Mouse (Mus musculus): ENCODE measurements at regions not wholly inside any gene's neighbourhood (a gene's known extent, or its start where the extent isn't known, plus 50 kb on each side); places are given as distances from the start of the nearest gene placed in this dataset.

- WGBS = 79% methylated on average over 5 of the region's 5 CpGs
- no peak for TF ChIP-seq POLR2A (IDR thresholded peaks at IDR 0.05; ENCODE audit: low read depth, low read length)
- no peak for TF ChIP-seq CTCF (IDR thresholded peaks at IDR 0.05; ENCODE audit: extremely low read depth, insufficient read length, insufficient replicate concordance, low read depth, low read length)
Observed at GRCm38 (mm10) chr1:80015474-80015873, 154.5 kb upstream of the Serpine2 start.

GRCm38 (mm10) chr1:80014586-80014985 is 153.6 kb upstream of the Serpine2 start:
- Histone ChIP-seq H3K27ac (ENCODE audit: insufficient read depth, low read depth, low read length) (no peak overlapping the region), H3K4me3 (ENCODE audit: low read depth, low read length) (no peak overlapping the region), H3K36me3 (ENCODE audit: control insufficient read depth, insufficient read depth, low read length) (no peaks in the 10 kb centered on the region), H3K27me3 (ENCODE audit: control insufficient read depth, insufficient read depth, low read length) (no peaks in the 10 kb centered on the region), H3K4me1 (ENCODE audit: control insufficient read depth, insufficient read depth, insufficient read length, low read length) (no peaks in the 10 kb centered on the region)
- WGBS = 87% methylated on average over 2 of the region's 2 CpGs
- TF ChIP-seq POLR2A (IDR thresholded peaks at IDR 0.05; ENCODE audit: low read depth, low read length) = no peak
- TF ChIP-seq CTCF (IDR thresholded peaks at IDR 0.05; ENCODE audit: extremely low read depth, insufficient read length, insufficient replicate concordance, low read depth, low read length) = no peak

More at GRCm38 (mm10) chr1:80015474-80015873, 154.5 kb upstream of the Serpine2 start:
- Histone ChIP-seq H3K4me1 (ENCODE audit: control insufficient read depth, insufficient read depth, insufficient read length, low read length) (no peaks in the 10 kb centered on the region), H3K27me3 (ENCODE audit: control insufficient read depth, insufficient read depth, low read length) (no peaks in the 10 kb centered on the region), H3K27ac (ENCODE audit: insufficient read depth, low read depth, low read length) (no peak overlapping the region), H3K4me3 (ENCODE audit: low read depth, low read length) (no peak overlapping the region), H3K36me3 (ENCODE audit: control insufficient read depth, insufficient read depth, low read length) (no peaks in the 10 kb centered on the region)

GRCm38 (mm10) chr1:80010724-80011123 is 149.7 kb upstream of the Serpine2 start:
- no peak for TF ChIP-seq POLR2A (IDR thresholded peaks at IDR 0.05; ENCODE audit: low read depth, low read length)
- TF ChIP-seq CTCF (IDR thresholded peaks at IDR 0.05; ENCODE audit: extremely low read depth, insufficient read length, insufficient replicate concordance, low read depth, low read length) = no peak
- no peak overlapping the region for H3K4me3 ChIP-seq (ENCODE audit: low read depth, low read length)
- H3K4me1 ChIP-seq (ENCODE audit: control insufficient read depth, insufficient read depth, insufficient read length, low read length) = no peaks in the 10 kb centered on the region
- 55% methylated on average over 4 of the region's 4 CpGs for WGBS
- no peak overlapping the region for H3K27ac ChIP-seq (ENCODE audit: insufficient read depth, low read depth, low read length)
- H3K36me3 ChIP-seq (ENCODE audit: control insufficient read depth, insufficient read depth, low read length) = no peaks in the 10 kb centered on the region
- no peaks in the 10 kb centered on the region for H3K27me3 ChIP-seq (ENCODE audit: control insufficient read depth, insufficient read depth, low read length)

- 64% methylated on average over 11 of the region's 11 CpGs for WGBS
- no peaks in the 10 kb centered on the region for H3K36me3 ChIP-seq (ENCODE audit: control insufficient read depth, insufficient read depth, low read length)
Observed at GRCm38 (mm10) chr1:79999081-79999480, 138.1 kb upstream of the Serpine2 start.

GRCm38 (mm10) chr1:79997911-79998310 is 136.9 kb upstream of the Serpine2 start:
- TF ChIP-seq CTCF (IDR thresholded peaks at IDR 0.05; ENCODE audit: extremely low read depth, insufficient read length, insufficient replicate concordance, low read depth, low read length) (no peak), POLR2A (IDR thresholded peaks at IDR 0.05; ENCODE audit: low read depth, low read length) (no peak)
- H3K4me1 ChIP-seq (ENCODE audit: control insufficient read depth, insufficient read depth, insufficient read length, low read length) = no peaks in the 10 kb centered on the region
- no peak overlapping the region for H3K4me3 ChIP-seq (ENCODE audit: low read depth, low read length)
- H3K36me3 ChIP-seq (ENCODE audit: control insufficient read depth, insufficient read depth, low read length) = no peaks in the 10 kb centered on the region
- H3K27me3 ChIP-seq (ENCODE audit: control insufficient read depth, insufficient read depth, low read length) = no peaks in the 10 kb centered on the region
- WGBS = 90% methylated on average over 10 of the region's 10 CpGs
- H3K27ac ChIP-seq (ENCODE audit: insufficient read depth, low read depth, low read length) = no peak overlapping the region

More at GRCm38 (mm10) chr1:79999081-79999480, 138.1 kb upstream of the Serpine2 start:
- no peaks in the 10 kb centered on the region for H3K4me1 ChIP-seq (ENCODE audit: control insufficient read depth, insufficient read depth, insufficient read length, low read length)
- no peak overlapping the region for H3K4me3 ChIP-seq (ENCODE audit: low read depth, low read length)
- H3K27me3 ChIP-seq (ENCODE audit: control insufficient read depth, insufficient read depth, low read length) = no peaks in the 10 kb centered on the region
- H3K27ac ChIP-seq (ENCODE audit: insufficient read depth, low read depth, low read length) = no peak overlapping the region
- TF ChIP-seq CTCF (IDR thresholded peaks at IDR 0.05; ENCODE audit: extremely low read depth, insufficient read length, insufficient replicate concordance, low read depth, low read length) = peak; percentile 36; the same call in 1 of the 2 replicates
- no peak for TF ChIP-seq POLR2A (IDR thresholded peaks at IDR 0.05; ENCODE audit: low read depth, low read length)

- TF ChIP-seq POLR2A (IDR thresholded peaks at IDR 0.05; ENCODE audit: low read depth, low read length) = no peak
- TF ChIP-seq CTCF (IDR thresholded peaks at IDR 0.05; ENCODE audit: extremely low read depth, insufficient read length, insufficient replicate concordance, low read depth, low read length) = no peak
- H3K27me3 ChIP-seq (ENCODE audit: control insufficient read depth, insufficient read depth, low read length) = no peaks in the 10 kb centered on the region
- H3K27ac ChIP-seq (ENCODE audit: insufficient read depth, low read depth, low read length) = no peak overlapping the region
- WGBS = 92% methylated on average over 6 of the region's 6 CpGs
- no peak overlapping the region for H3K4me3 ChIP-seq (ENCODE audit: low read depth, low read length)
- H3K36me3 ChIP-seq (ENCODE audit: control insufficient read depth, insufficient read depth, low read length) = no peaks in the 10 kb centered on the region
- H3K4me1 ChIP-seq (ENCODE audit: control insufficient read depth, insufficient read depth, insufficient read length, low read length) = no peaks in the 10 kb centered on the region
Observed at GRCm38 (mm10) chr1:79997456-79997855, 136.5 kb upstream of the Serpine2 start.

- no peak for TF ChIP-seq CTCF (IDR thresholded peaks at IDR 0.05; ENCODE audit: extremely low read depth, insufficient read length, insufficient replicate concordance, low read depth, low read length)
- H3K27me3 ChIP-seq (ENCODE audit: control insufficient read depth, insufficient read depth, low read length) = no peaks in the 10 kb centered on the region
- H3K4me1 ChIP-seq (ENCODE audit: control insufficient read depth, insufficient read depth, insufficient read length, low read length) = peaks cover 14% of the 10 kb centered on the region; the same call in 1 of the 2 replicates
- no peaks in the 10 kb centered on the region for H3K36me3 ChIP-seq (ENCODE audit: control insufficient read depth, insufficient read depth, low read length)
- H3K4me3 ChIP-seq (ENCODE audit: low read depth, low read length) = no peak overlapping the region
- H3K27ac ChIP-seq (ENCODE audit: insufficient read depth, low read depth, low read length) = no peak overlapping the region
- 32% methylated on average over 3 of the region's 3 CpGs for WGBS
Observed at GRCm38 (mm10) chr1:79984721-79985120, 123.7 kb upstream of the Serpine2 start.

All from small intestine, adult 2 months (tissue).